Mouse (Mus musculus): ENCODE measurements around the gene Mphosph8.

DNA sequence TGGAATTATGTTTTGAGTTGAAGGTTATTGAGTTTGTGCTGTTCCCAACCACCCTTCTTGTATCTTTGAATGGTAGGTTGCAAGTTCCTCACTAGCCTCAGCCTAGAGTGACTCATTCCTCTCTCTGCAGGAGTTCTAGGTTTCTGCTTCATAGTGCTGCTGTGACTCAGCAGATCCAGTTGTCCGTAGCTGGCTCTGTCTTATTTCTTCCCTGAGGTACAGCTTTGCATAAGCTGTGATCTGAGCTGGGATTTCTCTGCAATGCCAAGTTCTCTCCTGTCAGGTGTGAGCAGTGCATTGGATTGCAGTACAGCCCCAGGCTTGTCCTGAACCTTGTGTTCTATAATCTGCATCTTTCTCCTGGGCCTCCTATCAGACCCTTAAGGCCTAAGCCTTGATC is 21.7 kb downstream of the Mphosph8 start:
- TF ChIP-seq EP300 (optimal IDR thresholded peaks at IDR 0.05) (no peak), CTCF (IDR thresholded peaks at IDR 0.05; ENCODE audit: low read depth) (no peak)
